Mouse (Mus musculus) MEL-GATA-1-ER (cell line): ENCODE results near the gene Fam171a2.

ENCODE experiments used
- DNase-seq: peaks from one replicate; pipeline ENCODE4 v3.0.0-alpha.2; 2012; ENCODE audit warnings: low read depth; ENCODE audit errors: extremely low read depth

The Fam171a2 gene

DNA sequence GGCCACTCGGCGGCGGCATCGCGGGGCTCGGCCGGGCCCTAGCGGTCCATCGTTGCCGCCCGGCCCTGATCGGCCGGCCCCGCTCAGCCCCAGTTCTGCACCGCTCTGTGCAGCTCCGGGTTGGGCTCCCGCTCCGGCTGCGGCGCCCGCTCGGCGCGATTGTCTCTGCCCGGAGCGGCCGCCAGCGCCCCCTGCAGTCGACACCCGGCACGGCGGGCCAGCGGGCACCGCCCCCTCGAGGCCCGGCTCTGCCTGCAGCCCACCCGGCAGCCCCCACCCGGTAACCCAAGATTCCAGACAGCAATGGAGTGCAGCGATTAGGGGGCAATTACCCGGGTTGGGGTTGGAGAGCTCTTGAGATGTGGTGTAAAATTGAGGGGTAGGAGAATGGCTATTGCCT is at the start of gene Fam171a2:
Gene Fam171a2, minus strand, starts transcription at position 186 of the 400 bp plus-strand sequence.
- no peak for DNase-seq

DNA sequence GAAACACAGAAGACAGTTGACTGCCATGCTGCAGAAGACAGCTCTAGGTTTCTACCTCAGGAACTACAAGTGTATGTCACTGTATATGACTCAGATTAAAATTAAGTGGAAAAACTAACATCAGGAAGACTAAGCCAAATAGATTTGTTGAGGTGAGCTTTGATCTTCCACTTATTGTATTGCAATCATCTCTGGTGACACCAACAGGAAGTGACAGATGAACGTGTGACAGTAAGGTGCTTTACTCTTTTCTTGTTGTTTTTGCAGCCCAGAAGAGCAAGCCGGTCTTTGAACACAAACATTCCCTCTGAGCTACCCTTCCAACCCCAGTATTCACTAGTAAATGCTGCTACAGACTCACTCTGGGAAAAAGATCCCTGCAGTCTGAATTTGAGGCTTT is 49.2 kb upstream of the Fam171a2 start:
- DNase-seq = no peak

DNA sequence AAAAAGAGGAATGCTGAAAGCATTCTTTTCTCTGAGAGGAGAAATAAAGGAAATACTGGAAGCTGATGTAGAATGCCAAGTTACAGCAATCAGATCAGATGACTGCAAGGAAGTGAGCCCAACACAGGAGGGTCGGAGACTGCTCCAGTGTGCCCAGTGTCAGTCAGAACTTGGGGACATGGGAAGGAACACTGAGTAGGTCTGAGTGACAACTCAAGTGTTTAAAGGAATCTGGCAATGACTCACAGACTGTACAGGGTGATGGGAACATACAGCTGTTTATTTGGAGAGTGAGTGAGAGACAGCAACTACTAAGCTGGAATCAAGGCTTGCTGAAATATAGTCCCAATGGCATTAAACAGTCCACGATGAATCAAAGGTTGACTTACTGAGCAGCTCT is 48.7 kb upstream of the Fam171a2 start:
- no peak for DNase-seq

DNA sequence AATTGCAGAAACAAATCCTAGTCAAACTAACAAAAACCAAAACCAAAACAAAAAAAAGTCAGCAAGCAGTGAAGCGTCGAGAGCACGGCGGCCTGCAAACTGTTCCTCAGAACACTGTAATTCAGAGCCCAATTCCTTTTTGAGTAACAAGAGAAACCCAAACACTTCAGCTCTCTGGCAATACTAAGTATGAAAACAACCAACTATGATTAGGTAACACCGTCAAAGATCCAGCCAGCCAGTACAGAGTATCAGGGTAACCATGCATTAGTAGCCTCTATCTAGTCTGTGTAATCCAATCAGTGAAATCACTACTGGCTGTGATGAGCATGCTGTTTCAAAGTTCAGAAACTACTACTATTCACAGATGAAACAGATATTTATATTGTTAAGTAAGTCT is 48.3 kb upstream of the Fam171a2 start:
- no peak for DNase-seq

DNA sequence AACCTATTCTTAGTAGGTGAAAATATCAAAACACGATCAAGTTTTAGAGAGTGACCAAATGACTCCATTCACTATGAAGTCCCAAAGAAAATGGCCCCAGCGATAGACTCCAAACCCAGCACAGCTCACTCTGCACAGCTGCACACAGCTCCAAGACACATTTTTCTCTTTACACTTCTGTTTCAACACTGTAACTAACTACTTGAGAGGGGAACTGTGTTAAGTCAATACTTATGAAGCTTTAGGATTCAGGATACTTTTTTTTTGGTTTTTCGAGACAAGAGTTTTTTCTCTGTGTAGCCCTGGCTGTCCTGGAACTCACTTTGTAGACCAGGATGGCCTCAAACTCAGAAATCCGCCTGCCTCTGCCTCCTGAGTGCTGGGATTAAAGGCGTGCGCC is 47.6 kb upstream of the Fam171a2 start:
- no peak for DNase-seq

GRCm38 (mm10) chr11:102494063-102494650 is 46.7 kb upstream of the Fam171a2 start:
- DNase-seq = no peak

GRCm38 (mm10) chr11:102493241-102493640 is 45.8 kb upstream of the Fam171a2 start:
- DNase-seq = no peak

- no peak for DNase-seq
Observed at GRCm38 (mm10) chr11:102487901-102488300, 40.4 kb upstream of the Fam171a2 start.

DNA sequence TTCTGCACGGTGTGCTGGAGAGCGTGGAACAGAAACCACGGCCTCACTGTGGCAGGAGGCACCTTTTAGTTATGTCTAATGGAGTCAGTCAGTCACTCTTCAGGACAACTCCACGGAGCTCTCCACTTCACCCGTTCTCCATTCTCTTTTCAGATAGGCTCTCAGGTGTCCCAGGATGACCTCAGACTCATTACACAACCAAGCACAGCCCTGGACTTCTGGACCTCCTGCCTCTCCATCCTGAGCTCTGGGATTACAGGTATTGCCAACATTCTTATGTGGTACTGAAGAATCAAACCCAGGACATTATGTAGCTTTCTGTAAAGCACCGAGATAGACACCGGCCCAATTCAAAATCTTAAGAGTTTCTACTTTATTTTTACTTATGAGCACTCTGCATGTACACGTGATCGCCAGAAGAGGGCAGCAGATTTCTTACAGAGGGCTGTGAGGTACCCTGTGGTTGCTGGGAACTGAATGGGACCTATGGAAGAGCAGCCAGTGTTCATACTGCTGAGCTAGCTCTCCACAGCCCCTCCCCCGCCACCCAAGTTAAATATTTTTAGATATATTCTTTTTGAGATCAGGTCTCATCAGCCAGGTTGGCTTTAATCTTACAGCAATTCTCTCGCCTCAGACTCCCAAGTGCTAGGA is 39.4 kb upstream of the Fam171a2 start:
- peak; percentile 50 for DNase-seq

DNA sequence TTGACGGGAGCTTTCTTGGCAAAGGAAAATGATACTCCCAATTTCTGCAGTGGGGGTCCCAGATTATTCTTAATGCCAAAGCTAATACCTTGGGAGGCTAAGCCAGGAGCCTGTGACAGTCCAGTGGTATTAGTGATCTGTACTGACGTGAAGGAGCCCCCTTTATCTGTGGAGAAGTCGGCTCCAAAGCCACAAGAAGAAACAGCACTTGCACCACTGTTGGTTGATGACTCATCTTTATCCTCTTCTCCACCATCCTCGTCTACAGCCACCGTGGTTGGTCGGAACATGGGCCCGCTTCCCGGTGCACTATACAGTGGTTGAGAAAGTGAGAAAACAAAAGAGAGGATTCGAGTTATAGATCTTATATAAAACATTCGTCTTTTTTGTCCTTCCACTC is 34.3 kb upstream of the Fam171a2 start:
- no peak for DNase-seq

GRCm38 (mm10) chr11:102480897-102481296 is 33.4 kb upstream of the Fam171a2 start:
- DNase-seq = no peak

- DNase-seq = no peak
Observed at GRCm38 (mm10) chr11:102480111-102480510, 32.6 kb upstream of the Fam171a2 start.

DNA sequence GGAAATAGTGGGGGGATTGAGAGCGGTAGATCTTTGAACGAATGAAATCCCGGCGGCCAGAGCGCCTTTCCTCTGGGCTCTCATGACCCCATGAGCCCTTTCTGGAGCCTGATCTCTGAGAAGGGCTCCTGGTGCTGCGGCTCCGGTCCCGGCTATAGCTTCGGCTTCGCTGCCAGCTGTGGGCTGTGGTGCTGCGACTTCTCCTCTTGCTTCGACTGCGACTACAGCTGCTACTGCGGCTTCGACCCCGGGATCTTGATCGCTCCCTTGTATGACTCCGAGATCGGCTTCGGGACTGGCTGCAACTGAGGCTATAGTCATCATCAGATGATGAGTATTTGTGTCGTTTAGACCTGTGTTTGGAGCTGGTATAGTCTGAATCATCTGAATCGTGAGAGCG is 32.1 kb upstream of the Fam171a2 start:
- no peak for DNase-seq

GRCm38 (mm10) chr11:102478671-102479070 is 31.2 kb upstream of the Fam171a2 start:
- DNase-seq = peak; percentile 50

GRCm38 (mm10) chr11:102475027-102475426 is 27.5 kb upstream of the Fam171a2 start:
- peak; percentile 45 for DNase-seq

DNA sequence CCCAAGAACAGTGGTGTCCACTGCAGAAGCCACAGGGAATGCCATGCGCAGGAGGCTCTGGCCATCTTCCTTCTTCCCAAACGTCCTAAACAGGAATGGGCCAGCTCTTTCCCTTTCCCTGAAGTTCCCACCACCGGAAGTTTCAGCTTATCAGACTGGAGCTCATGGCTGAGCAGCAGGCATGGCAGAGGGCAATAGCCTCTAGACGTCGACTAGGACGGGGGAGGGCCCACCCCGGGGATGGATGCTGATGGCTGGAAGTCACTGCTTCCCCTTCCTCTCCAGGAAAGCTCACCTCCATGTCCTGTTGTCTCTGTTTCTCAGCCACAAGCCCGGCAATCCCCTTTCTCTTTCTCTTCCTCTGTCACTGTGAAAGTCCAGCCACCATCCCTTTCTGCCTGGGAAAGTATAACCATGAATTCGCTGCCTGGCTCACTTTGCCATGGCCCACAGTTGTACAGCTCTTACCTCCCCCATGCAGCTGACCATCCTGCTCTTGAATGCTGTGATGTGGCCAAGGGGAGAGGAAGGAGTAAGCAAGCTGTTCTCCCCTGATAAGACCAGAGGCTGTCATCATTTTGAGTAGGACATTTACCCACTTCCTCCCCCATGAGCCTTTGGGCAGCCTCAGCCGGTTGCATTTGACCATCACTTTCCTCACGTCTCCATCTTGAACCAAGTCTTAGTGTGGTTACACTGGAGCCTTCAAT is 22.3 kb upstream of the Fam171a2 start, which contains the start of gene Itga2b:
Gene Itga2b, minus strand, starts transcription at position 475 of the 710 bp plus-strand sequence.
- peak; percentile 93 for DNase-seq

DNA sequence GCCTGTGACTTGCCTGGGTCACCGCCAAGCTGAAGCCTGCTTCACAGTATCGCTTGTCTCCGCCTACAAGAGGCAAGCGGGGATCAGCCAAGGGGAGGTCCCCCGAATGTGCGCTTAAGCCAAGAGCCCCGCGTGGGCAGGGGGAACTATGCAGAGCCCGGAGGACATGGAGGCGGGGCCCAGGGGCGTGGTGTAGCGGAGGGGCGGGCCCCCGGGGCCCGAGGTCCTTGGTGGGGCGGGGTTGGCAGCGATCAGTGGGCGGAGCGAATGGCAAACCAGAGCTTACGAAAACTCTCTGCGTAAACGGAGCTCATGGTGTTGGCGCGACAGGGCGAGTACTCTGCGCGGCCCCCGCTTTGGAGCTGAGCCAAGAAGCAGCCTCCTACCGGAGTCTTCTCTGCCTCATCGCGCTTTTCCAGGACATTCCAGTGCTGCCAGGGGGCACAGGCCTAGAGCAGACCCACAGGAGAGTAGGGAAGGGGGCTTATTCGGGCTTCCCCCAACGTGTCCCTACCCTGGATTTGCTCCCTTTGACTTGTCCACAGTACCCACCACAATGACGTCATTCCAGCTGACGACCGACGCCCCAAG is 19.7 kb upstream of the Fam171a2 start:
- DNase-seq = peak; percentile 87

DNA sequence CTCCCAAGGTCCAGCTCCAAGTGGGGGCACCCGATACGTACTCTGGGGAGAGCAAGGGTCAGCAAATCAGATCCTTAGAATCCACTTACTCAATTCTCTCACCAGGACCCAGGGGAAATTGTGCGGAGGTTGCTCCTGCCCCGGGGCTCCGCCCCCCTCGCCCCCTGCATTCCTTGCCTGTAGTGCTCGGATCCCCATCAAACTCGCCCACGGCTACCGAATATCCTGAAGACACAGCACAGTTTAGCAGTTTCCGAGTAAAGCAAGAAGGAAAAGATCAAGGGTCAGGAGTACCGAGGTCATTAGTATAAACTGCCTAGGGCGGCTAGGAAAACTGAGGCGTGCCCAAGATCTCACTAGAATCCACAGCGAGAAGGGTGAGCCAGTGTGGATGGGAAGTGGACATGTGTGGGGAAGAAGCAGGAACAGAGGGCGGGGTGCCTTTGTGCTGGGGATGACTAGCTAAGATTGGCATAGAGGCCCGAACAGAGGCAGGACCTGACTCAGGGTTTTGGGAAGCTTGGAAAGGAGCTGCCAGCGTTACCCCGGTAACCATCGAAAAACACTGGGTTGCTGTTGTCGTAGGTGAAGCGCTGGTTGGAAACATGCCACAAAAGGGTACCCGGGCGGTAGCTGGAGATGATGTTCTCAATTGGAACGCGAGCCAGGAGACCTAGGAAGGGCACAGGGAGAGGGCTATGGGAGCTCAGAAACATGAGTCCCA is 18.4 kb upstream of the Fam171a2 start:
- DNase-seq = no peak

DNA sequence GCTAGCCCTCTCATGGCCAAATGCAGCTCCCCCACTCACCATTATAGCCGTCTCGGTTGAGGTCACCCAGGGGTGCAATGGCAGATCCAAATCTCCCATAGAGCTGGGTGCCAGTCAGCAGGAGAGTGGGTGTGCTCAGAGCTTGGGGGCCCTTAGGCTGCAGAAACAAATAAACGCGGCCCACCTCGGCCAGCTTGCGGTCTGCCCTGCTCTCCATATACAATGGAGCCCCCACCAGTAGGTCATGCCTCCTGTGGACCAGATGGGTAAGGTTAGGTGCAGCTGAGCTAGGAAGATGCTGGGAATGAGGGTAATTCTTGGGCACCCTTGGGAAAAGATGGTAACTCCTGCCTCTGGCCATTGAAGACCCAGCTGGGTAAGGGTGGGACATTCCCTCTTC is 17.4 kb upstream of the Fam171a2 start:
- DNase-seq = no peak

GRCm38 (mm10) chr11:102461764-102462163 is 14.3 kb upstream of the Fam171a2 start:
- DNase-seq = no peak

DNA sequence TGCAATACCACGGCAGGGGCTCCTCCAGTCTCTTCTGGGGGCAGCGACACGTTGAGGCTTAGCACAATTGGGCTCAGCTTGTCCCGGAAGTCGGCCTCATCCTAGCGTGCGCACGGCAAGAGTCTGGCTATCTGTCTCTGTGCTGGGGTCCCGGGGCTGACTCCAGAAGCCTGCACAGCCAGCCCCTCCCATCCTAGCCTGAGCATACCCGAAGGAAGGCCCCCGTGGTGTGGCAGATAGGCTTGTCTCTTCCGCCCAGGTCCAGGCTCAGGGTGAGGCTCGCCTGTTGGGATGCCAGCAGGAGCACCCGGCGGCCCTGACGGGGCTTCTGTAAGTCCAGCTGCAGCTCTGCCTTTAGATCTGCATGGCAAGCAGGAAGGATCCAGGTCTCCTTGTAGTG is 13.1 kb upstream of the Fam171a2 start:
- DNase-seq = no peak
